Comparison of ENCODE assay signal across 14 mouse cellular contexts in the genomic region with DNA sequence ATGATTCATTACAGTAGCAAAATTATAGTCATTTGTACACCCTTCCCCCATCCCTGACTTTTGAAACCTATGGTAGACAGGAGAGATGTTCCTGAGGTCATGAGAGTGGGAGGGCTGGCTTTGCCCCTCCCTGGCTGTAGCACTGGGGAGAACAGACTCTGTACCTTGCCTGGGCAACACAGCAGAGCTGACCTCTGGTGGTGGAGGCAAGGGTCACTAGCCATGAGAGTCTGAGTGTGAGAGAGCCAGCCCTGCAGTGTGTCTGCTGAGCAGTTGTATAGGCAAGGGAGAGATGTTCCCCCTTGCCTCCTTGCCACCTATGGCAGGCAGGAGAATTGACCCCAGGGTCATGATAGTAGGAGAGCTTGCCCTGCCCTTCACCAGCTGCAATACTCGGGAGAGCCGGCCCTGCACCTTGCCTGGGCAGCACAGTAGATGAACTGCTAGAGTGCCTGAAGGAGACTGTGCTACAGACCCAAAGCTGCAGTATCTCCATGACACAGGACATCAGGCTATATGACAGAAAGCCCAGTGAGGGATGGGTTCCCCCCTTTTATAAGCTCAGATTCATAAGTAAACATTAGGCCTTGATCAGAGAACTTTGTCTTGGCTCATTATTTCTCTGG. TPM values are rescaled to one million over a fixed set of nuclear protein-coding genes. Genes with fewer than 3 reads are reported as not detected.
DNase-seq lines count a peak whose midpoint lies in the region; ATAC-seq and TF ChIP-seq lines count a peak whose summit lies in the region.
"Had no signal": no experiment of that assay in that cellular context is flagged by ENCODE, and none has a peak within 500 bp of the region (broad histone marks: within the 10 kb centered on the region; RNA-seq: fewer than 3 reads in every experiment).

No protein-coding gene starts in this region.

- peak; percentile 21; the same call in 1 of the 2 replicates for TF ChIP-seq CTCF in lung, embryonic 14.5 days (IDR thresholded peaks at IDR 0.05; ENCODE audit: low read depth)
- TF ChIP-seq CTCF in liver, adult 2 months (IDR thresholded peaks at IDR 0.05; ENCODE audit: low read depth, low read length): peak; percentile 68

- no peak overlapping the region for H3K4me3 ChIP-seq in embryonic facial prominence, embryonic 12.5 days
- no peak overlapping the region for H3K4me3 ChIP-seq in embryonic facial prominence, embryonic 10.5 days
- no peak overlapping the region for H3K4me3 ChIP-seq in lung, embryonic 14.5 days (ENCODE audit: low read depth, low read length)
- no peak overlapping the region for H3K4me3 ChIP-seq in liver, adult 2 months (ENCODE audit: insufficient read depth, low read depth, low read length)
- H3K4me3 ChIP-seq: limb, embryonic 13.5 days; midbrain, embryonic 10.5 days had no signal

- H3K4me1 ChIP-seq in embryonic facial prominence, embryonic 12.5 days: no peaks in the 10 kb centered on the region
- H3K4me1 ChIP-seq in embryonic facial prominence, embryonic 10.5 days: no peaks in the 10 kb centered on the region
- H3K4me1 ChIP-seq in lung, embryonic 14.5 days (ENCODE audit: insufficient read depth): no peaks in the 10 kb centered on the region
- H3K4me1 ChIP-seq in liver, adult 2 months (ENCODE audit: control insufficient read depth, insufficient read depth, low read length): peaks cover 3% of the 10 kb centered on the region
- H3K4me1 ChIP-seq: limb, embryonic 13.5 days; midbrain, embryonic 10.5 days had no signal

- no peaks in the 10 kb centered on the region for H3K9me3 ChIP-seq in embryonic facial prominence, embryonic 12.5 days
- no peaks in the 10 kb centered on the region for H3K9me3 ChIP-seq in embryonic facial prominence, embryonic 10.5 days
- H3K9me3 ChIP-seq in lung, embryonic 14.5 days (ENCODE audit: low read depth, low read length): no peaks in the 10 kb centered on the region
- H3K9me3 ChIP-seq: limb, embryonic 13.5 days; midbrain, embryonic 10.5 days had no signal

- H3K79me2 ChIP-seq in liver, adult 2 months (ENCODE audit: control insufficient read depth, insufficient read depth, low read length): no peaks in the 10 kb centered on the region

- H3K27ac ChIP-seq in embryonic facial prominence, embryonic 12.5 days: no peak overlapping the region
- H3K27ac ChIP-seq in embryonic facial prominence, embryonic 10.5 days (replicated peaks): no peak overlapping the region
- H3K27ac ChIP-seq in lung, embryonic 14.5 days (ENCODE audit: low read depth): no peak overlapping the region
- no peak overlapping the region for H3K27ac ChIP-seq in liver, adult 2 months (replicated peaks; ENCODE audit: insufficient read depth, low read depth, low read length)
- H3K27ac ChIP-seq: limb, embryonic 13.5 days; midbrain, embryonic 10.5 days had no signal

- 0 out of 2 replicates have a peak, but pooled peaks have one; percentile 35 for ATAC-seq in embryonic facial prominence, embryonic 12.5 days (ENCODE audit: insufficient number of reproducible peaks, insufficient read depth, low FRiP score, low TSS enrichment)
- ATAC-seq in lung, embryonic 14.5 days (ENCODE audit: insufficient read depth): peak; percentile 52; the same call in 1 of the 2 replicates
- ATAC-seq: activated CD4-positive, CD25-positive, alpha-beta regulatory T cell, adult 4 months; hindbrain, embryonic 16.5 days had no signal

- H3K4me2 ChIP-seq in embryonic facial prominence, embryonic 12.5 days (replicated peaks): no peak overlapping the region
- H3K4me2 ChIP-seq in lung, embryonic 14.5 days: no peak overlapping the region
- H3K4me2 ChIP-seq: limb, embryonic 13.5 days had no signal

- H3K9ac ChIP-seq in embryonic facial prominence, embryonic 12.5 days: no peak overlapping the region
- H3K9ac ChIP-seq in lung, embryonic 14.5 days: no peak overlapping the region
- no peak overlapping the region for H3K9ac ChIP-seq in liver, adult 2 months (ENCODE audit: low read depth, low read length)
- H3K9ac ChIP-seq: limb, embryonic 13.5 days had no signal

- no peaks in the 10 kb centered on the region for H3K27me3 ChIP-seq in embryonic facial prominence, embryonic 12.5 days
- no peaks in the 10 kb centered on the region for H3K27me3 ChIP-seq in embryonic facial prominence, embryonic 10.5 days (replicated peaks; ENCODE audit: low read depth, poor library complexity, severe bottlenecking)
- H3K27me3 ChIP-seq in lung, embryonic 14.5 days (ENCODE audit: insufficient read depth, low read length): no peaks in the 10 kb centered on the region
- H3K27me3 ChIP-seq in liver, adult 2 months (ENCODE audit: control insufficient read depth, insufficient read depth, low read length): no peaks in the 10 kb centered on the region
- H3K27me3 ChIP-seq: limb, embryonic 13.5 days had no signal

- DNase-seq in embryonic facial prominence, embryonic 10.5 days (ENCODE audit: low spot score): no peak
- no peak for DNase-seq in lung, embryonic 14.5 days
- no peak for DNase-seq in lung, postnatal 10 days
- peak; percentile 69 for DNase-seq in liver, adult 2 months (ENCODE audit: extremely low read depth, low read depth, low spot score)
- peak; percentile 66 for DNase-seq in yolk sac, embryonic 10.5 days (ENCODE audit: low spot score)
- no peak for DNase-seq in cerebellum, adult 11 months
- no peak for DNase-seq in urinary bladder, postnatal 4 days (ENCODE audit: low spot score in 2 of 2)
- DNase-seq: thymus, postnatal 36 days had no signal

- WGBS in embryonic facial prominence, embryonic 12.5 days: 66% methylated on average over 2 of the region's 2 CpGs
- WGBS in embryonic facial prominence, embryonic 10.5 days: 87% methylated on average over 2 of the region's 2 CpGs
- WGBS in lung, embryonic 14.5 days: 42% methylated on average over 2 of the region's 2 CpGs
- WGBS in liver, adult 2 months: 24% methylated on average over 2 of the region's 2 CpGs

- H3K36me3 ChIP-seq in embryonic facial prominence, embryonic 12.5 days: no peaks in the 10 kb centered on the region
- H3K36me3 ChIP-seq in embryonic facial prominence, embryonic 10.5 days (replicated peaks): no peaks in the 10 kb centered on the region
- H3K36me3 ChIP-seq in lung, embryonic 14.5 days (ENCODE audit: insufficient read depth): no peaks in the 10 kb centered on the region
- H3K36me3 ChIP-seq in liver, adult 2 months (ENCODE audit: control insufficient read depth, insufficient read depth, low read length): no peaks in the 10 kb centered on the region
- H3K36me3 ChIP-seq: limb, embryonic 13.5 days; midbrain, embryonic 10.5 days had no signal

- TF ChIP-seq POLR2A in liver, adult 2 months (IDR thresholded peaks at IDR 0.05; ENCODE audit: extremely low read depth, insufficient read depth, low read length): no peak

RNA-seq across cellular contexts. Expression of a gene that starts 40.1 kb away (rescaled TPM):
- 8.6 and 9.0 TPM in 2 replicates for polyA plus RNA-seq in embryonic facial prominence, embryonic 12.5 days (2016; fragmentation: Nextera tagmentation; extraction: Ambion mirVana)
- 10.0 and 10.3 TPM in 2 replicates for polyA plus RNA-seq in embryonic facial prominence, embryonic 10.5 days (2016; fragmentation: Nextera tagmentation; extraction: Ambion mirVana)
- 7.3 and 8.5 TPM in 2 replicates for polyA plus RNA-seq in lung, embryonic 14.5 days (2014; fragmentation: Nextera tagmentation; extraction: Ambion mirVana)
- total RNA-seq in liver, adult 2 months (2014; rRNA removed): 3.5 and 4.0 TPM in 2 replicates
- 1.2 and 2.0 TPM in 2 replicates for polyA plus RNA-seq in liver, adult 2 months (2012; rRNA removed)

RNA-seq across cellular contexts. Expression of a gene that starts 40.4 kb away (rescaled TPM):
- polyA plus RNA-seq in embryonic facial prominence, embryonic 12.5 days (2016; fragmentation: Nextera tagmentation; extraction: Ambion mirVana): 0.54 TPM in 1 of 2 replicates, not detected in the other
- 0.16 and 0.62 TPM in 2 replicates for polyA plus RNA-seq in embryonic facial prominence, embryonic 10.5 days (2016; fragmentation: Nextera tagmentation; extraction: Ambion mirVana)
- polyA plus RNA-seq in lung, embryonic 14.5 days (2014; fragmentation: Nextera tagmentation; extraction: Ambion mirVana): 0.45 and 1.0 TPM in 2 replicates
- total RNA-seq in liver, adult 2 months (2014; rRNA removed): not detected in 2 replicates
- not detected in 2 replicates for polyA plus RNA-seq in liver, adult 2 months (2012; rRNA removed)
- total RNA-seq: MEL had no signal
- polyA plus RNA-seq: activated CD4-positive, CD25-positive, alpha-beta regulatory T cell, adult 4 months had no signal

Comparison
In these comparisons a context has a peak if more than half of its experiments do, and no peak if none do; other contexts are left out.
1. DNase-seq: peak in liver, adult 2 months (single experiment) and yolk sac, embryonic 10.5 days (single experiment); none in embryonic facial prominence, embryonic 10.5 days (single experiment), lung, embryonic 14.5 days (single experiment), lung, postnatal 10 days (single experiment), cerebellum, adult 11 months (single experiment) and urinary bladder, postnatal 4 days (0 of 2).